Comparison of ENCODE assay signal across 8 mouse cellular contexts in genomic region chr4:53884351-53885245, GRCm38 (mm10). TPM values are rescaled to one million over a fixed set of nuclear protein-coding genes. Genes with fewer than 3 reads are reported as not detected.
A peak's percentile ranks its signal among the peaks of the same experiment; 100 is the strongest.
DNase-seq lines count a peak whose midpoint lies in the region; ATAC-seq and TF ChIP-seq lines count a peak whose summit lies in the region.

No protein-coding gene starts in this region.

- no peak overlapping the region for H3K27ac ChIP-seq in intestine, postnatal 0 days (ENCODE audit: low read depth, low read length)
- no peak overlapping the region for H3K27ac ChIP-seq in intestine, embryonic 15.5 days
- H3K27ac ChIP-seq in neural tube, embryonic 11.5 days (ENCODE audit: low read depth, low read length) = no peak overlapping the region

- no peaks in the 10 kb centered on the region for H3K36me3 ChIP-seq in intestine, postnatal 0 days (ENCODE audit: control insufficient read depth, insufficient read depth)
- no peaks in the 10 kb centered on the region for H3K36me3 ChIP-seq in intestine, embryonic 15.5 days
- no peaks in the 10 kb centered on the region for H3K36me3 ChIP-seq in E14TG2a.4 (ENCODE audit: insufficient read depth, low read length)
- H3K36me3 ChIP-seq in neural tube, embryonic 11.5 days (ENCODE audit: control insufficient read depth, insufficient read depth, low read length) = no peaks in the 10 kb centered on the region

- intact Hi-C loops in heart, postnatal 36 days (cut with DNase I) = loop anchor here (2.0 kb wide), 1 partner anchor 34 kb away; no protein-coding TSS in a partner anchor

- H3K9me3 ChIP-seq in intestine, postnatal 0 days (ENCODE audit: control insufficient read depth) = no peaks in the 10 kb centered on the region
- H3K9me3 ChIP-seq in intestine, embryonic 15.5 days = no peaks in the 10 kb centered on the region
- H3K9me3 ChIP-seq in E14TG2a.4 (ENCODE audit: low read length) = no peaks in the 10 kb centered on the region
- no peaks in the 10 kb centered on the region for H3K9me3 ChIP-seq in neural tube, embryonic 11.5 days (ENCODE audit: control insufficient read depth, low read length)

- H3K4me2 ChIP-seq in intestine, postnatal 0 days (replicated peaks; ENCODE audit: low read depth) = no peak overlapping the region
- no peak overlapping the region for H3K4me2 ChIP-seq in intestine, embryonic 15.5 days (replicated peaks)
- H3K4me2 ChIP-seq in neural tube, embryonic 11.5 days (ENCODE audit: low read depth) = no peak overlapping the region

- no peak overlapping the region for H3K9ac ChIP-seq in intestine, postnatal 0 days (ENCODE audit: low read depth, low read length)
- no peak overlapping the region for H3K9ac ChIP-seq in intestine, embryonic 15.5 days
- no peak overlapping the region for H3K9ac ChIP-seq in neural tube, embryonic 11.5 days (ENCODE audit: low read length)

- no peak overlapping the region for H3K4me3 ChIP-seq in intestine, postnatal 0 days (ENCODE audit: low read depth, low read length)
- H3K4me3 ChIP-seq in intestine, embryonic 15.5 days (replicated peaks) = no peak overlapping the region
- no peak overlapping the region for H3K4me3 ChIP-seq in E14TG2a.4 (replicated peaks; ENCODE audit: low read length)
- H3K4me3 ChIP-seq in neural tube, embryonic 11.5 days (ENCODE audit: low read depth, low read length) = no peak overlapping the region

- peak; percentile 12 for DNase-seq in cerebellum, adult 9-11 months
- DNase-seq in heart, postnatal 36 days = peak; percentile 25 to 29
- peak; percentile 40 to 44 for DNase-seq in left cerebral cortex, adult 18-20 months (ENCODE audit: low spot score in 2 of 2)
- DNase-seq in neural tube, embryonic 11.5 days (ENCODE audit: low spot score) = peak; percentile 46
- no peak for DNase-seq in testis, postnatal 14 days (ENCODE audit: low spot score)

- WGBS in intestine, postnatal 0 days = 63% methylated on average over 14 of the region's 14 CpGs
- WGBS in intestine, embryonic 15.5 days = 68% methylated on average over 14 of the region's 14 CpGs
- 68% methylated on average over 14 of the region's 14 CpGs for WGBS in neural tube, embryonic 11.5 days

- no peak for ATAC-seq in intestine, postnatal 0 days
- no peak for ATAC-seq in intestine, embryonic 15.5 days
- no peak for ATAC-seq in neural tube, embryonic 11.5 days (ENCODE audit: insufficient read depth, low FRiP score, low TSS enrichment)

- H3K4me1 ChIP-seq in intestine, postnatal 0 days (replicated peaks; ENCODE audit: control insufficient read depth, insufficient read depth, low read length) = no peaks in the 10 kb centered on the region
- H3K4me1 ChIP-seq in intestine, embryonic 15.5 days (replicated peaks) = no peaks in the 10 kb centered on the region
- peaks cover 23% of the 10 kb centered on the region for H3K4me1 ChIP-seq in E14TG2a.4 (replicated peaks; ENCODE audit: low read depth, low read length)
- H3K4me1 ChIP-seq in neural tube, embryonic 11.5 days (ENCODE audit: control insufficient read depth, insufficient read depth, low read length) = 0 out of 2 replicates have a peak, but pooled peaks cover 3% of the 10 kb centered on the region

- no peaks in the 10 kb centered on the region; the same call in 1 of the 2 replicates for H3K27me3 ChIP-seq in intestine, postnatal 0 days (replicated peaks; ENCODE audit: control insufficient read depth, insufficient read depth, low read length)
- H3K27me3 ChIP-seq in intestine, embryonic 15.5 days (replicated peaks) = no peaks in the 10 kb centered on the region
- peaks cover 13% of the 10 kb centered on the region for H3K27me3 ChIP-seq in E14TG2a.4 (ENCODE audit: insufficient read depth, low read length)
- H3K27me3 ChIP-seq in neural tube, embryonic 11.5 days (ENCODE audit: control insufficient read depth, insufficient read depth, low read length) = no peaks in the 10 kb centered on the region

- TF ChIP-seq CTCF in intestine, postnatal 0 days (IDR thresholded peaks at IDR 0.05; ENCODE audit: low read depth) = peak; percentile 83
- TF ChIP-seq CTCF in E14TG2a.4 (conservative IDR thresholded peaks at IDR 0.05; ENCODE audit: low read length) = peak; percentile 83

RNA-seq across cellular contexts. Expression of gene Tmem38b, which starts 58.8 kb away (rescaled TPM):
- polyA plus RNA-seq in intestine, postnatal 0 days (2015; fragmentation: Nextera tagmentation; extraction: Ambion mirVana) = 10.9 and 14.3 TPM in 2 replicates
- polyA plus RNA-seq in intestine, embryonic 15.5 days (2015; fragmentation: Nextera tagmentation; extraction: Ambion mirVana) = 7.6 and 7.9 TPM in 2 replicates
- 10 to 100 TPM; 18.5 to 24.0 TPM for total RNA-seq in heart, postnatal 36 days (2021)
- total RNA-seq in left cerebral cortex, adult 18-20 months (2021) = 10 to 100 TPM; 10.3 to 14.5 TPM
- 4.7 and 4.9 TPM in 2 replicates for polyA plus RNA-seq in neural tube, embryonic 11.5 days (2014; fragmentation: Nextera tagmentation; extraction: Ambion mirVana)
